Comparison of ENCODE assay signal across 17 mouse cellular contexts in genomic region chr16:21804258-21804657, GRCm38 (mm10). TPM values are rescaled to one million over a fixed set of nuclear protein-coding genes. Genes with fewer than 3 reads are reported as not detected.
A peak's percentile ranks its signal among the peaks of the same experiment; 100 is the strongest.
DNase-seq lines count a peak whose midpoint lies in the region; ATAC-seq lines count a peak whose summit lies in the region.
"Had no signal": no experiment of that assay in that cellular context is flagged by ENCODE, and none has a peak within 500 bp of the region (broad histone marks: within the 10 kb centered on the region; RNA-seq: fewer than 3 reads in every experiment).

No protein-coding gene starts in this region.

- no peak overlapping the region for H3K27ac ChIP-seq in forebrain, embryonic 15.5 days (replicated peaks)
- no peak overlapping the region for H3K27ac ChIP-seq in forebrain, embryonic 10.5 days
- H3K27ac ChIP-seq: hindbrain, embryonic 12.5 days; intestine, embryonic 15.5 days; limb, embryonic 15.5 days; midbrain, embryonic 12.5 days had no signal

- H3K4me2 ChIP-seq in forebrain, embryonic 15.5 days (replicated peaks) = no peak overlapping the region
- H3K4me2 ChIP-seq: hindbrain, embryonic 12.5 days; intestine, embryonic 15.5 days; limb, embryonic 15.5 days; midbrain, embryonic 12.5 days had no signal

- H3K4me1 ChIP-seq in forebrain, embryonic 15.5 days = no peaks in the 10 kb centered on the region
- H3K4me1 ChIP-seq in forebrain, embryonic 10.5 days = no peaks in the 10 kb centered on the region
- H3K4me1 ChIP-seq: hindbrain, embryonic 12.5 days; intestine, embryonic 15.5 days; limb, embryonic 15.5 days; midbrain, embryonic 12.5 days had no signal

- no peak for DNase-seq in forebrain, embryonic 10.5 days (ENCODE audit: extremely low spot score, low spot score)
- peak; percentile 45 for DNase-seq in left cerebral cortex, postnatal 4 days
- no peak for DNase-seq in left cerebral cortex, adult 11 months (ENCODE audit: low spot score)
- peak; percentile 75 to 77 for DNase-seq in cerebellum, postnatal 10 days
- DNase-seq in c-Kit-positive CD71-positive TER-119-positive erythroid progenitor cells, embryonic 14.5 days (ENCODE audit: low spot score) = no peak
- no peak for DNase-seq in heart, postnatal 25 days (ENCODE audit: low spot score)
- DNase-seq: adrenal gland, adult 8-10 months; gastrocnemius, postnatal 10 days; lung, adult 18-20 months; lung, postnatal 4 days had no signal

- no peak overlapping the region for H3K9ac ChIP-seq in forebrain, embryonic 15.5 days (replicated peaks)
- H3K9ac ChIP-seq: hindbrain, embryonic 12.5 days; intestine, embryonic 15.5 days; limb, embryonic 15.5 days; midbrain, embryonic 12.5 days had no signal

- peaks cover 27% of the 10 kb centered on the region for H3K36me3 ChIP-seq in forebrain, embryonic 15.5 days
- peaks cover 47% of the 10 kb centered on the region for H3K36me3 ChIP-seq in forebrain, embryonic 10.5 days (replicated peaks)

- 58% methylated on average over 1 of the region's 1 CpGs for WGBS in forebrain, embryonic 15.5 days
- 96% methylated on average over 1 of the region's 1 CpGs for WGBS in forebrain, embryonic 10.5 days

- intact Hi-C loops in left cerebral cortex, postnatal 4 days (cut with DNase I) = no loop called here
- intact Hi-C loops in heart, postnatal 25 days (cut with DNase I) = no loop called here

- ATAC-seq in forebrain, embryonic 15.5 days (replicated peaks) = 0 out of 2 replicates have a peak, but pooled peaks have one; percentile 13
- 0 out of 2 replicates have a peak, but pooled peaks have one; percentile 58 for ATAC-seq in cerebellum, adult (ENCODE audit: insufficient number of reproducible peaks, low FRiP score, low TSS enrichment)
- ATAC-seq: intestine, embryonic 15.5 days had no signal

- no peak overlapping the region for H3K4me3 ChIP-seq in forebrain, embryonic 15.5 days
- H3K4me3 ChIP-seq in forebrain, embryonic 10.5 days = no peak overlapping the region
- H3K4me3 ChIP-seq: hindbrain, embryonic 12.5 days; intestine, embryonic 15.5 days; limb, embryonic 15.5 days; midbrain, embryonic 12.5 days had no signal

- H3K9me3 ChIP-seq in forebrain, embryonic 15.5 days = no peaks in the 10 kb centered on the region
- H3K9me3 ChIP-seq in forebrain, embryonic 10.5 days = no peaks in the 10 kb centered on the region
- H3K9me3 ChIP-seq: hindbrain, embryonic 12.5 days; intestine, embryonic 15.5 days; limb, embryonic 15.5 days; midbrain, embryonic 12.5 days had no signal

- no peaks in the 10 kb centered on the region for H3K27me3 ChIP-seq in forebrain, embryonic 15.5 days
- no peaks in the 10 kb centered on the region for H3K27me3 ChIP-seq in forebrain, embryonic 10.5 days (ENCODE audit: poor library complexity, severe bottlenecking)
- H3K27me3 ChIP-seq: CH12.LX; hindbrain, embryonic 12.5 days; intestine, embryonic 15.5 days; limb, embryonic 15.5 days; midbrain, embryonic 12.5 days had no signal

RNA-seq across cellular contexts. Expression of gene Map3k13, which starts 10.1 kb away (rescaled TPM):
- 5.7 and 5.8 TPM in 2 replicates for polyA plus RNA-seq in forebrain, embryonic 15.5 days (2015; fragmentation: Nextera tagmentation; extraction: Ambion mirVana)
- 1.1 and 1.7 TPM in 2 replicates for polyA plus RNA-seq in forebrain, embryonic 10.5 days (2016; fragmentation: Nextera tagmentation; extraction: Ambion mirVana)
- total RNA-seq in left cerebral cortex, postnatal 4 days (2021) = 10 to 100 TPM; 12.0 to 13.9 TPM
- total RNA-seq in heart, postnatal 25 days (2021) = under 1 TPM; 0.81 to 0.89 TPM

RNA-seq across cellular contexts. Expression of gene Ehhadh, which starts 16.7 kb away (rescaled TPM):
- polyA plus RNA-seq in forebrain, embryonic 15.5 days (2015; fragmentation: Nextera tagmentation; extraction: Ambion mirVana) = 0.51 and 0.85 TPM in 2 replicates
- polyA plus RNA-seq in forebrain, embryonic 10.5 days (2016; fragmentation: Nextera tagmentation; extraction: Ambion mirVana) = 1.7 and 1.9 TPM in 2 replicates
- total RNA-seq in left cerebral cortex, postnatal 4 days (2021) = 1 to 10 TPM; 1.1 to 1.5 TPM
- total RNA-seq in heart, postnatal 25 days (2021) = 10 to 100 TPM; 12.1 to 13.8 TPM

Comparison
In these comparisons a context has a peak if more than half of its experiments do, and no peak if none do; other contexts are left out.
1. DNase-seq: peak in left cerebral cortex, postnatal 4 days (single experiment) and cerebellum, postnatal 10 days (2 of 2); none in forebrain, embryonic 10.5 days (single experiment), left cerebral cortex, adult 11 months (single experiment), c-Kit-positive CD71-positive TER-119-positive erythroid progenitor cells, embryonic 14.5 days (single experiment) and heart, postnatal 25 days (single experiment).
2. RNA of gene Map3k13, which starts 10.1 kb away (total RNA-seq): 12.0 to 13.9 TPM in left cerebral cortex, postnatal 4 days; 0.81 to 0.89 TPM in heart, postnatal 25 days; every median in the first group is over 4 times any median in the second.
3. RNA of gene Ehhadh, which starts 16.7 kb away (total RNA-seq): 12.1 to 13.8 TPM in heart, postnatal 25 days; 1.1 to 1.5 TPM in left cerebral cortex, postnatal 4 days; every median in the first group is over 4 times any median in the second.